Mouse (Mus musculus) lung, postnatal 0 days (tissue): ENCODE measurements at regions not wholly inside any gene's neighbourhood (a gene's known extent, or its start where the extent isn't known, plus 50 kb on each side); places are given as distances from the start of the nearest gene placed in this dataset.

Source experiments
- ATAC-seq: fragments of 200-750 bp; cut with Nextera tagmentation; 2 replicates; pipeline ENCODE4 v1.8.0; 2017; ENCODE audit warnings: moderate library complexity
- DNase-seq: peaks from one replicate; pipeline ENCODE4 v3.0.0-alpha.2; 2016; ENCODE audit warnings: low spot score
- H3K27ac ChIP-seq: fragments of 300-500 bp; sonication (generic); 2 replicates; pipeline ENCODE4 v1.5.1; 2014; ENCODE audit warnings: antibody characterized with exemption, mild to moderate bottlenecking, low read length, mixed read lengths
- H3K27me3 ChIP-seq: fragments of 300-500 bp; sonication (generic); replicated peaks from 2 replicates; pipeline ENCODE4 v1.6.1; 2014; ENCODE audit warnings: low read length, mixed read lengths; ENCODE audit not compliant: insufficient read depth
- H3K36me3 ChIP-seq: fragments of 300-500 bp; sonication (generic); 2 replicates; pipeline ENCODE4 v1.6.1; 2014; ENCODE audit warnings: low read length, mixed read lengths; ENCODE audit not compliant: insufficient read depth
- H3K4me1 ChIP-seq: fragments of 300-500 bp; sonication (generic); 2 replicates; pipeline ENCODE4 v1.6.1; 2014; ENCODE audit warnings: antibody characterized with exemption, low read depth, low read length, mixed read lengths; ENCODE audit not compliant: insufficient read depth
- H3K4me2 ChIP-seq: fragments of 300-500 bp; sonication (generic); replicated peaks from 2 replicates; pipeline ENCODE4 v1.6.1; 2014; ENCODE audit warnings: low read depth, mild to moderate bottlenecking, low read length, moderate library complexity, mixed read lengths
- H3K4me3 ChIP-seq: fragments of 300-500 bp; sonication (generic); 2 replicates; pipeline ENCODE4 v1.5.1; 2014; ENCODE audit warnings: low read depth, low read length
- H3K9ac ChIP-seq: fragments of 300-500 bp; sonication (generic); replicated peaks from 2 replicates; pipeline ENCODE4 v1.6.1; 2014; ENCODE audit warnings: low read depth, mild to moderate bottlenecking
- H3K9me3 ChIP-seq: fragments of 300-500 bp; sonication (generic); 2 replicates; pipeline ENCODE4 v1.6.1; 2016; ENCODE audit warnings: low read length, mixed read lengths
- CTCF ChIP-seq: IDR thresholded peaks from 2 replicates; pipeline ENCODE4 v1.5.1; 2016; ENCODE audit warnings: antibody characterized with exemption, mild to moderate bottlenecking
- EP300 ChIP-seq: IDR thresholded peaks from 2 replicates; pipeline ENCODE4 v1.6.1; 2016; ENCODE audit warnings: antibody characterized with exemption, mild to moderate bottlenecking, control low read depth
- WGBS: fragments of 180-500 bp; shearing (Covaris S2); extraction: QIAGEN DNeasy Blood & Tissue Kit; methylation state at CpG from one replicate; pipeline ENCODE4 v1.1.7; 2014; 5-methylcytosine and 5-hydroxymethylcytosine counted together

DNA sequence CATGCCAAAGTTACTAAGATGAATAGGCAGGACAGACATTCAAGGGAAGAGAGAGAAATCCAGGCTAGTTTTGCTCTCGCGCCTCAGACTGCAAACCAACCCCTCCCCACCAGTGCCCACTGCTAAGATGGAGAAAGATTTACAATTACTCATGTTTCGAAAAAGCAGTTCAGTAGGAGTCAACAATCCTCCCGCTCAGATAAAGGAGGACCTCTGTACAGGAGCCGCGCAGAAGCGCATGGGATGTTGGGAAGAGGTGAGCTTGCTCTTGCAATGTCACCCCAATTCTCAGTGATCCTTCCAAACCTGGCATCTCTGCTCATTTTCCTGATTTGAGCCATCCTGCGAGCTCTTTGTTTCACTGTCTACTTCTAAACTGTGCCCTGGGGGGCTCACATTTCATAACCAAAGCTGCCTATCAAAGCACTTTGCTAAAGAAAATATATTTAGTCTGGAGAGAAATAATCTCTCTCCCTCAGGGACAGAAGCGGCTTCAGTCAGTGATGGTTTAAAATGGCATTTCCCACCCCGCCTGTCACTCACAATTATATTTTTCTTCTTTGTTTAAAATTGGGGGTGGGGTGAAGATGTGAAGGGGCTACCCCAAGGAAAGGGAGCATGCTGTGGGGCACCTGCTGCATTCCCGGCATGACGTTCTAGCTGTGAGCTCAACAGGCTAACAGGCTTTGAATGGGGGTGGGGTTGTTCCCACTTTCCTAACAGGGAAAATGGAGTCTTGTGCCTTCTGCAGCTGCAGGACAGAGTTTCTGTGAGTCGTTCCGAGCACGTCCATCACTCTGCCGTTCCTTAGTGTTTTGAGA lies 170.2 kb downstream of the Nucb2 start:
- Histone ChIP-seq H3K4me3 (no peak overlapping the region), H3K4me2 (no peak overlapping the region), H3K27me3 (no peaks in the 10 kb centered on the region), H3K27ac (no peak overlapping the region), H3K9ac (no peak overlapping the region), H3K4me1 (no peaks in the 10 kb centered on the region), H3K36me3 (no peaks in the 10 kb centered on the region), H3K9me3 (no peaks in the 10 kb centered on the region)
- ATAC-seq (no peak), DNase-seq (no peak)
- 40% methylated on average over 16 of the region's 16 CpGs for WGBS
- TF ChIP-seq CTCF (no peak), EP300 (no peak)

DNA sequence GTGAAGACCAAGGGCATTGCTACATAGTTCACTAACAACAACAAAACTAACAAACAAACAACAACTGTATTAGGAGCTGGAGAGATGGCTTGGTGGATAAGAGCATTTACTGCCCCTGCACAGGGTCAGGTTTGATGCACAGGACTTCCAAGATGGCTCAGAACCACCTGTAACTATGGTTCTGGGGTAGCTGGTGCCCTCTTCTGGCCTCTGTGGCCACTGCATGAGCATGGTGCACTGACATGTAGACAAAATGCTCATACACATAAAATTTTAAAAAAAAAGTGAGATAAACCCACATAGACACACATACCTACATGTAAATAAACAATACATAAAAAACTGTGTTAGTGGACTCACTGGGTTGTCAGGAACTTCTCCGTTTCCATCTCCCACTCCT lies 172.5 kb downstream of the Nucb2 start:
- Histone ChIP-seq H3K9me3 (no peaks in the 10 kb centered on the region), H3K4me3 (no peak overlapping the region), H3K4me1 (no peaks in the 10 kb centered on the region), H3K9ac (no peak overlapping the region), H3K4me2 (no peak overlapping the region), H3K27me3 (no peaks in the 10 kb centered on the region), H3K27ac (no peak overlapping the region), H3K36me3 (no peaks in the 10 kb centered on the region)
- WGBS: 57% methylated on average over 1 of the region's 1 CpGs
- ATAC-seq: no peak
- no peak for DNase-seq
- TF ChIP-seq CTCF (no peak), EP300 (no peak)

DNA sequence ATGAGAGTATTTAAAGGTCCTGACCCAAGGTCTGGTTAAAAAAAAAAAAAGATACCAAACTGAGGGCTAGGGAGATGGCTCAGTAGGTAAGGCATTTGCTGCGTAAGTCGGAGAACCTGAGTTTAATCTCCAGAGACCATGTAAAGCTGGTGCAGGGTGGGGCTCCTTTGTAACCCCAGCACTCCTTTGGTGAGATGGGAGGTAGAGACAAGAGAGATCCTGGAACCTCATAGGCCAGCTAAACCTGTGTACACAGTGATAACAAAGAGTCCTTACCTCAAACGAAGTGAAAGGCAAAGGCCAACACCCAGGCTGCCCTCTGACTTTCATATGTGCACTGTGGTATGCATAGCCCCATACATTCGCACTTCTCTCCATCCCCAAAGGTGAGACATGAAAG lies 175.0 kb downstream of the Nucb2 start:
- no peak for DNase-seq

DNA sequence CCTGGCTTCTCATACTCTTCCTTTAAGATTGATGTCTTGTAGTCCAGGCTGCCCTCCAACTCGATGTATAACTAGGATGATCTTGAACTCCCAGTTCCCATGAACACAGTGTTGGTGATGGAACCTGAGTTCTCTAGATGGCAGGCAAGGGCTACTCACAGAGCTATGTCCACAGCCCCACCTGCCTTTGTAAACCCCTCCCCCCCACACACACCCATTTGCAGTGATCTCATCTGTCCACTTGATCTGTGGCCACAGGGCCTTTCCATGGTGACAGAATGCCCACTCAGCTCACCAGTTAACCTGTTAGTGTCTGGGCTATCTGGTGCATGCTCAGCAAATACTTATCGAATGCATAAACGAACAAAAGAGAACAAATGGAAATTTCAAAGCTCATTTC lies 176.4 kb downstream of the Nucb2 start:
- no peaks in the 10 kb centered on the region for H3K9me3 ChIP-seq
- TF ChIP-seq CTCF (no peak), EP300 (no peak)
- WGBS: 47% methylated on average over 3 of the region's 3 CpGs
- H3K4me1 ChIP-seq: no peaks in the 10 kb centered on the region
- DNase-seq (no peak), ATAC-seq (peak; percentile 41; the same call in 1 of the 2 replicates)
- H3K27ac ChIP-seq: no peak overlapping the region
- no peaks in the 10 kb centered on the region for H3K27me3 ChIP-seq
- H3K4me3 ChIP-seq: no peak overlapping the region
- H3K36me3 ChIP-seq: no peaks in the 10 kb centered on the region
- H3K9ac ChIP-seq: no peak overlapping the region
- H3K4me2 ChIP-seq: no peak overlapping the region

More for the DNA sequence above, 175.0 kb downstream of the Nucb2 start:
- 52% methylated on average over 4 of the region's 4 CpGs for WGBS
- no peaks in the 10 kb centered on the region for H3K27me3 ChIP-seq
- no peaks in the 10 kb centered on the region for H3K9me3 ChIP-seq
- H3K27ac ChIP-seq: no peak overlapping the region
- H3K4me1 ChIP-seq: no peaks in the 10 kb centered on the region
- no peak for TF ChIP-seq EP300
- no peak for TF ChIP-seq CTCF
- no peak overlapping the region for H3K4me2 ChIP-seq
- no peak overlapping the region for H3K9ac ChIP-seq
- no peak overlapping the region for H3K4me3 ChIP-seq
- no peaks in the 10 kb centered on the region for H3K36me3 ChIP-seq
- ATAC-seq: no peak

DNA sequence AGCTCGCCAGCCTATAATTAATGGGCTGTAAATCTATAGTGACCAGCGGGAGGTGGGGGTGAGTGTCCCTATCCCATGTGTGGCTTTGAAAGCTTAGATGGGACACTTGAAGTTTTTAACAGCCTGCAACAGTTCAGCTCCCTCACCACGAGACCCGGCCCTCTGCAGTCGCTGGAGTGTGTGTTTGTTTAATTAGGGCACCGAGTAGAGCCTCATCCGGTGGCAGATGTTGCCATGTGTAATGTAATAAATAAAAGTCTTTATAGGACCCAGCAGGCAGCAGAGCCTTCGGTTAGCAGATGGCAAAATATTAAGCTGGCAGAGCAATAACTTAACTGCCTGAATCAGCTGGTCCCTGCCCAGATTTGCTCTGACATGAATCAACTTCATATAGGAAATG lies 177.1 kb downstream of the Nucb2 start:
- 14% methylated on average over 8 of the region's 8 CpGs for WGBS
- H3K4me1 ChIP-seq: no peaks in the 10 kb centered on the region
- H3K9ac ChIP-seq: no peak overlapping the region
- no peaks in the 10 kb centered on the region for H3K36me3 ChIP-seq
- H3K27me3 ChIP-seq: no peaks in the 10 kb centered on the region
- H3K4me3 ChIP-seq: no peak overlapping the region
- H3K27ac ChIP-seq: no peak overlapping the region
- DNase-seq (no peak), ATAC-seq (no peak)
- TF ChIP-seq CTCF (no peak), EP300 (no peak)
- H3K9me3 ChIP-seq: no peaks in the 10 kb centered on the region
- no peak overlapping the region for H3K4me2 ChIP-seq

DNA sequence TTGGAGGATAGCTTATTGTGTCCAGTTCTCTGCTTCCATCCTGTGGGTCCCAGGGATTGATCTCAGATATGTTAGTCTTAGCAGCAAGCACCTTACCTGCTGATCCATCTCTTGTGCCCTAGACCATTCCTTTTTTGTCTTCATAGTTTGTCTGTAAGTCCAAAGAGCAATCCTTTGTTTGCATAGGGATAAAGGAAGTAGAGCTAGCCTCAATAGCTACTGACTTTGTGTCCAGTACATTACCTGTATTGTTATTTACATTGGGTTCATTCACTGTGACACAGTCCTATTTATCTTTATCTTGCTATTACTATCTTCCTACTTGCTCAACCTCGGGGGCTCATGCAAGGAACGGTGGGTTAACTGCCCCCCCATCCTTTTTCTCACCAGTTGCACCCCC lies 196.2 kb downstream of the Nucb2 start:
- Histone ChIP-seq H3K36me3 (no peaks in the 10 kb centered on the region), H3K9me3 (no peaks in the 10 kb centered on the region), H3K4me2 (no peak overlapping the region), H3K27ac (no peak overlapping the region), H3K4me1 (no peaks in the 10 kb centered on the region), H3K9ac (no peak overlapping the region), H3K27me3 (no peaks in the 10 kb centered on the region), H3K4me3 (no peak overlapping the region)
- ATAC-seq: no peak
- DNase-seq: no peak
- TF ChIP-seq CTCF (no peak), EP300 (no peak)
- WGBS: 60% methylated on average over 2 of the region's 2 CpGs
